9 mouse cellular contexts compared by ENCODE assay signal in genomic region chr1:59592876-59593275, GRCm38 (mm10).
DNase-seq lines count a peak whose midpoint lies in the region; ATAC-seq and TF ChIP-seq lines count a peak whose summit lies in the region.
"Had no signal": no experiment of that assay in that cellular context is flagged by ENCODE, and none has a peak within 500 bp of the region (broad histone marks: within the 10 kb centered on the region; RNA-seq: fewer than 3 reads in every experiment).

No protein-coding gene starts in this region.

- peak overlapping the region; percentile 34 for H3K4me3 ChIP-seq in heart, embryonic 10.5 days
- H3K4me3 ChIP-seq in brown adipose tissue, adult 24 weeks (ENCODE audit: insufficient read depth, low read depth, low read length) = peak overlapping the region; percentile 13; the same call in 1 of the 2 replicates
- H3K4me3 ChIP-seq in hindbrain, embryonic 16.5 days (ENCODE audit: low read length) = peak overlapping the region; percentile 19
- peak overlapping the region; percentile 24; the same call in 1 of the 2 replicates for H3K4me3 ChIP-seq in midbrain, embryonic 12.5 days
- H3K4me3 ChIP-seq in thymus, adult 2 months (ENCODE audit: control insufficient read depth, insufficient read depth, low read length) = no peak overlapping the region

- H3K4me1 ChIP-seq in heart, embryonic 10.5 days = peaks cover 12% of the 10 kb centered on the region; the same call in 1 of the 2 replicates
- H3K4me1 ChIP-seq in brown adipose tissue, adult 24 weeks (ENCODE audit: control insufficient read depth, insufficient read depth, insufficient read length, low read length) = peaks cover 3% of the 10 kb centered on the region
- peaks cover 9% of the 10 kb centered on the region for H3K4me1 ChIP-seq in hindbrain, embryonic 16.5 days (ENCODE audit: control insufficient read depth, insufficient read depth, low read depth, low read length)
- peaks cover 22% of the 10 kb centered on the region for H3K4me1 ChIP-seq in midbrain, embryonic 12.5 days
- H3K4me1 ChIP-seq in thymus, adult 2 months (replicated peaks; ENCODE audit: control insufficient read depth, insufficient read depth, low read length) = 0 out of 2 replicates have a peak, but pooled peaks cover 4% of the 10 kb centered on the region

- TF ChIP-seq CTCF in thymus, adult 2 months (IDR thresholded peaks at IDR 0.05; ENCODE audit: borderline replicate concordance, control insufficient read depth, extremely low read depth, insufficient read depth, low read length, poor library complexity) = no peak

- peaks cover 72% of the 10 kb centered on the region for H3K27me3 ChIP-seq in heart, embryonic 10.5 days (ENCODE audit: insufficient read depth, poor library complexity, severe bottlenecking)
- H3K27me3 ChIP-seq in hindbrain, embryonic 16.5 days (replicated peaks; ENCODE audit: control insufficient read depth, insufficient read depth, low read length) = 0 out of 2 replicates have a peak, but pooled peaks cover 3% of the 10 kb centered on the region
- H3K27me3 ChIP-seq in midbrain, embryonic 12.5 days = peaks cover 49% of the 10 kb centered on the region
- no peaks in the 10 kb centered on the region for H3K27me3 ChIP-seq in thymus, adult 2 months (ENCODE audit: control insufficient read depth, insufficient read depth, low read length)

- DNase-seq in heart, embryonic 10.5 days (ENCODE audit: low spot score) = no peak
- DNase-seq in heart, postnatal 25 days (ENCODE audit: low spot score) = no peak
- no peak for DNase-seq in cerebellum, postnatal 10 days
- DNase-seq in thymus, adult 2 months = no peak

- intact Hi-C loops in heart, postnatal 25 days (cut with DNase I) = no loop called here

- no peaks in the 10 kb centered on the region for H3K36me3 ChIP-seq in heart, embryonic 10.5 days
- no peaks in the 10 kb centered on the region for H3K36me3 ChIP-seq in hindbrain, embryonic 16.5 days (ENCODE audit: control insufficient read depth, insufficient read depth, low read length)
- H3K36me3 ChIP-seq in midbrain, embryonic 12.5 days = no peaks in the 10 kb centered on the region
- H3K36me3 ChIP-seq in thymus, adult 2 months (ENCODE audit: control insufficient read depth, insufficient read depth, low read length) = no peaks in the 10 kb centered on the region

- WGBS in heart, embryonic 10.5 days = 23% methylated on average over 12 of the region's 12 CpGs
- 15% methylated on average over 12 of the region's 12 CpGs for WGBS in hindbrain, embryonic 16.5 days
- WGBS in midbrain, embryonic 12.5 days = 9% methylated on average over 12 of the region's 12 CpGs
- 69% methylated on average over 12 of the region's 12 CpGs for WGBS in thymus, adult 2 months

- no peak overlapping the region for H3K27ac ChIP-seq in heart, embryonic 10.5 days
- H3K27ac ChIP-seq in brown adipose tissue, adult 24 weeks (replicated peaks; ENCODE audit: low read depth, low read length) = no peak overlapping the region
- no peak overlapping the region for H3K27ac ChIP-seq in hindbrain, embryonic 16.5 days (ENCODE audit: low read depth, low read length)
- no peak overlapping the region for H3K27ac ChIP-seq in midbrain, embryonic 12.5 days (replicated peaks)
- no peak overlapping the region for H3K27ac ChIP-seq in thymus, adult 2 months (ENCODE audit: control insufficient read depth, insufficient read depth, low read length)

- no peak for TF ChIP-seq POLR2A in thymus, adult 2 months (IDR thresholded peaks at IDR 0.05; ENCODE audit: control insufficient read depth, extremely low read depth, insufficient read depth, low read length, poor library complexity)

- peak overlapping the region; percentile 43 for H3K4me2 ChIP-seq in hindbrain, embryonic 16.5 days (ENCODE audit: low read length)
- peak overlapping the region; percentile 45 for H3K4me2 ChIP-seq in midbrain, embryonic 12.5 days (replicated peaks)

- no peaks in the 10 kb centered on the region for H3K9me3 ChIP-seq in heart, embryonic 10.5 days
- no peaks in the 10 kb centered on the region for H3K9me3 ChIP-seq in hindbrain, embryonic 16.5 days (ENCODE audit: control insufficient read depth, low read length)
- H3K9me3 ChIP-seq in midbrain, embryonic 12.5 days = no peaks in the 10 kb centered on the region

- no peak overlapping the region for H3K9ac ChIP-seq in hindbrain, embryonic 16.5 days (ENCODE audit: low read depth, low read length)
- H3K9ac ChIP-seq in midbrain, embryonic 12.5 days (replicated peaks) = no peak overlapping the region

- 0 out of 2 replicates have a peak, but pooled peaks have one; percentile 37 for ATAC-seq in hindbrain, embryonic 16.5 days
- peak; percentile 49; the same call in 1 of the 2 replicates for ATAC-seq in midbrain, embryonic 12.5 days (ENCODE audit: low FRiP score, low read depth)
- no peak for ATAC-seq in inflammation-experienced regulatory T-cells, adult 6 months
- ATAC-seq: CD4-positive, CD25-positive, alpha-beta regulatory T cell, adult 4 months had no signal
